Mouse (Mus musculus) ES-CJ7 (cell line): ENCODE measurements at regions not wholly inside any gene's neighbourhood (a gene's known extent, or its start where the extent isn't known, plus 50 kb on each side); places are given as distances from the start of the nearest gene placed in this dataset.
"Not testable (repeated sequence)": the region's sequence is repeated elsewhere in the genome, so short reads cannot be mapped to it uniquely, and the experiment has no call there.

Source experiments
- DNase-seq: peaks from one replicate; pipeline ENCODE4 v3.0.0; 2011; ENCODE audit warnings: low read depth, low spot score

DNA sequence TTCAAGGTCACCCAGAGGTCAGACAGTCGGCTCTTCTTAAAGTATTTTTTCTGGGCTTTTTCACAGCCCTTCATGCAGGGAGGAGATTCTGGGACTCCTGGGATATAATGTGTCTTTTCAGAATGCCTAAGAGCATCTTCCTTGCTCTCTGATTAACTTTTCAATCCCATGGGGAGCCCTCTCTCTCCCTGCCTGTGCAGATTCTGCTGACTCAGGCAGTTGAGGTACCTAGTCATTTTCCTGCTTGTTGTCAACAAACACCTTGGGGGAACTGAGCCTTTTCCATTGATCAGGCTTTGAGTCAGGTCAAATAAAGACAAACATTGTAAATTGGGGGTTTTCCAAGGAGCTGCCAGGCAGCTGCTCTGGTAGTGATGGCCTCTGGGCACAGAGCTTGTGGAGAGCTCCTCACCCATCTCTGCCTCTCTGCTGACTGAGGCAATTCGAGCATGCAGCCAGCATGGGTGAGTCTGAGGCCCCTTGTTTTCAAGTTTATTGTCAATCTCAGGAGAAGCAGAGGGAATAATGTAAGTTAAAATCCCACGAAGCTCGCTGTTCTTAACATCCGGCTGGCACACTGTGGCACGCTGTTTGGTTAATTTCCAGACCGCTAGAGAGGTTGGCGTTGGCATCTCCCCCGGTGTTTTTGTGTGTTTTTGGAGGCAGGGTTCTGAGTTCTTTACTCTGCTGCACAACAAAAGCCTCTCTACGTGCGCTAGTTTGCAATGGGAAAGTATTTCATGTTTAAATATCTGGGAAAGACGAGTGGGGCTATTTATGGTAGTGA, 159.8 kb upstream of the Trpc7 start:
- no peak for DNase-seq

DNA sequence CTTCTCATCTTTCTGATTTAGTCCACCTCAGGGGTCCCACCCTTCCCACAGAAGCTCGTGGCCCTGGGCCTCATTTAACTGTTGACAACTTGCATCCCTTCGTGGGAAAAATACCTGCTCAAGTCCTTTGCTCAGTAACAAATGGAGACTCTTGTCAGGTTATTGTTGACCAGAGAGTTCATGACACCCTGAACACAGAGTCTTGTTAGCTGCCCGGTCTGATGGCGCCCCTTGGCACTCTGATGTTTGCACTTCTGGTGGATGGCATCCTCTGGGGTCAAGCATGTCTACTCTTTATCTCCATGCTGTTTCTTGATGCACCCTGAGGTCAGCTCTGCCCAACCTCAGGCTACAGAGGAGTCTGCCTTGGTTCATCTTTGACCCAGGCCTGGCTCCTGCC, 157.6 kb upstream of the Trpc7 start:
- no peak for DNase-seq

DNA sequence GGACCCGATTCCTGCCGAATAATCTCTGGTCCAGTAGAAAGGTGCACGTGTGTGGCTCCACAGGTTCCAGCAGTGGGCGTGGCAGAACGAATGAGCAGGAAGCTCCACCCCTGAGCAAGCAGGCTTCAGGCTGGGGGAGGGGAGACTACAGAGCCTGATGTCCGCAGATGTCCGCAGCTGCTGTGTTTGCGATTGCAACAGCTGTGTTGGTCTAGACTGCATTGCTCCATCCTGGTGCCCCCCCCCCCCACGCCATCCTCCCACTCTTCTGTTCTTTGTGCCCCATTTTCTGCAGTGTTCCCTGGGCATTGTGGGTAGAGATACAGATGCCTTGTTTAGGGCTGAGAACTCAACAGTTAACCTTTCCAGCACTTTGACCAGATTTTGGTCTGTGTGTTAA, 150.3 kb upstream of the Trpc7 start:
- not testable (repeated sequence) for DNase-seq

DNA sequence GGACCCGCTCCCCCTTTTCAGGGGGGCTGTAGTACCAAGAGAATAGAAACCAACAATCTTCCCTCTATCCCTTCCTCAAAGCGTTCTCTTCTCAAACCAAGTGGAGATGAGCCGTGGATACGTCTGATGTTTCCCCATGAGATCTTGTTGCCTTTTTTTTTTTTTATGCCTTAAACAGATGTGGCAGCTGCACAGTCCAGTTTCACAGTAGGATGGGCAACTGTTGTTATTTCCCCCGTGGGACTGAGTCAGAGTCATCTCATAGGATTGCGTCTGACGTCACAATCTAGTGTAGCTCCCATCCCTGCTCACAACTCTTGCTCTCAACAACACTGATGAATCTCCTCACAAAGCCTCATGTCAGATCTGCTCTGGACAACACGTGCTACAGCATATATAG, 148.7 kb upstream of the Trpc7 start:
- no peak for DNase-seq

DNA sequence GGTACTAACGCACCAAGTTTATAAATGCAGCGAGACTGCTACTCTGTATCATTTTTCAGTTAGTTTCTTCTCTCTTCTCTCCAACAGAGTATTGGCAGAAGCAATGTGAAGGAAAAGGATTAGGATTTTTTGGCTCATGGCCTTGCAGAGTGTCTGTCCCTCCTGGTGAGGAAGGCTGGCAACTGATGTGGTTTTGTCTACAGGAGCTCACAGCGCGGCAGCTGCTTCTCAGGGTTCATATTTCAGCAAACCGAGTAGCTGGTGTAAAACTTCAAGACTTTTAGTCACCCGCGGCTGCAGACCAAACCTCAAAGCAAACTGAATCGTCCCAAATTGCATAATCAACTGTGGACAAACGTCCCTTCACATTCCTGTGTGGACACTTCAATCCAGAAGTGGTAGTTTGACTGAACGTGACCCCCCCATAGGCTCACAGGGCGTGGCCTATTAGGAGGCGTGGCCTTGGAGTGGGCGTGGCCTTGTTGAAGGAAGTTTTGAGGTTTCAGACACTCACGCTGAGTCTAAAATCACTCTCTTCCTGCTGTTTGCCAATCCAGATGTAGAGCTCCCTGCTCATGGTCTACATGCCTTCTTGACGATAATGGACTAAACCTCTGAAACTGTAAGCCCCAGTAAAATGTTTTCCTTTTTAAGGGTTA, 147.7 kb upstream of the Trpc7 start:
- DNase-seq, result no peak

DNA sequence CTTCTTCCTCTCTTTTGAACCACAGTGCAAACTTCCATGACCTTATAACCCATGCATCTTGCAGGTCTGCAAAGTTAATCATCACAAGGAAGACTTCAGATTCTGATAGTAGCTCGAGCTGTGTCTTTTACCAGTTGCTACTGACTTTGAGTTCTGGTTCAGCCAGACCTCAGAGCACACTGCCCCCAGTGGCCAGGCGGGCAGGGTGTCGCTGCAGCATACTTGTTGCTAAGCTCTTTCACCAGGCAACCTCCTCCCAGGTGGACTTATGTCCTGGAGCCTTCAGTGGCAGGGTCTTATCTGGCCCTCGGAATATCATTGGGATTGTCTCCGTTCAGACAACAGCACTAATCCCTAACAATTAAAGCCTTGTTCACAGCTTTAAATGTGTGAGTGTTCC, 146.7 kb upstream of the Trpc7 start:
- DNase-seq, result peak; percentile 42

DNA sequence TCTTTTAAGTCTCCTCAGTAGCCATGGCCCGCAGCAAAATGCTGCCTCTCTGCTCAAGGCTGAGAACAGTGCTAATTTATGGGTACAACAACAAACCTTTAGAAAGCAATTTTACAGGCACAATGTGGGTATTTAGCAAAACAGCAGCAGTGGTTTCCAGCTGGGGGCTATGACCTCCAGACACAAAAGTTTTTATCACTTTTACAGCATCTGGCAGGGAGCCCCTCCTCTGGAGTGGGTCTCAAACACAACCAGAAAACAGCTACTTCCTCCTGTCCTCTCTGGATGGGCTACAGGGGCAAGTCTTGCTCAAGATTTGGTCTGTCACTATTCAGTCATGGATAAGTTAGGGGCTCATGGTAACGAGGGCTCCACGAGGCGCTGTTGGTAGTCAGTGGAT, 137.1 kb upstream of the Trpc7 start:
- DNase-seq, result no peak

DNA sequence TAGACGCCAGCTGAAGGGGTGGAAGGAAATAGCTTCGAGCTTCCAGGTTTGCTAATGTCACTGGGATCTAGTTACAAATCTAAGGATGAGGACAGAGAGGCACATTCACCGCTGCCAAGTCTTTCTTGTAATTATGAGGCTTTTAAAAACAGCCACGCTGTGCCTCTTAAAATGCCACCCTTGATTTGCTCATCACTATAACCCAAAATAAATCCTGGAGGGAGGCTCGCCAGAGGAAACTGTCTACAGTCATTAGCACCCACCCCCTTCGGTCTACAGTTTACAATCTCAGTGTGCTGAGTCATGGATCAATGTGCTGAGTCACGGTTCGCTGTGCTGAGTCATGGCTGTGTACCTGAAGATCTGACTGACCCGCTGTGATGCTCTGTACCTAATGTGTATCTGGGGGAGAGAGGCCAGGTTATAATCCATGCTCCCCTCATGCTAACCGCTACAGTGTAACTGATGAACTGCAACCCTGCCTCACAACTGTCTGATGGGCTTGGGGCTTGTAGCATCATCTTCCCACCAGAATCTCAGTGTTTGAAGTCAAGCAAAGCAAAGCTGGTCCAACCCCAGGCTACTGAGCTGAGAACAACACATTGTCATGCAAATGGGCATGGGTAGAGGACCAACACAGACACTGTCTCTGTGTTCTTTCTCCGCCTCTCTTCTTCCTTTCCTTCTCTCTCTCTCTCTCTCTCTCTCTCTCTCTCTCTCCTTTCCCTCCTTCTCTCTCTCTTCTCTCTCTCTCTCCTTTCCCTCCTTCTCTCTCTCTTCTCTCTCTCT, 122.0 kb upstream of the Trpc7 start:
- peak; percentile 77 for DNase-seq

DNA sequence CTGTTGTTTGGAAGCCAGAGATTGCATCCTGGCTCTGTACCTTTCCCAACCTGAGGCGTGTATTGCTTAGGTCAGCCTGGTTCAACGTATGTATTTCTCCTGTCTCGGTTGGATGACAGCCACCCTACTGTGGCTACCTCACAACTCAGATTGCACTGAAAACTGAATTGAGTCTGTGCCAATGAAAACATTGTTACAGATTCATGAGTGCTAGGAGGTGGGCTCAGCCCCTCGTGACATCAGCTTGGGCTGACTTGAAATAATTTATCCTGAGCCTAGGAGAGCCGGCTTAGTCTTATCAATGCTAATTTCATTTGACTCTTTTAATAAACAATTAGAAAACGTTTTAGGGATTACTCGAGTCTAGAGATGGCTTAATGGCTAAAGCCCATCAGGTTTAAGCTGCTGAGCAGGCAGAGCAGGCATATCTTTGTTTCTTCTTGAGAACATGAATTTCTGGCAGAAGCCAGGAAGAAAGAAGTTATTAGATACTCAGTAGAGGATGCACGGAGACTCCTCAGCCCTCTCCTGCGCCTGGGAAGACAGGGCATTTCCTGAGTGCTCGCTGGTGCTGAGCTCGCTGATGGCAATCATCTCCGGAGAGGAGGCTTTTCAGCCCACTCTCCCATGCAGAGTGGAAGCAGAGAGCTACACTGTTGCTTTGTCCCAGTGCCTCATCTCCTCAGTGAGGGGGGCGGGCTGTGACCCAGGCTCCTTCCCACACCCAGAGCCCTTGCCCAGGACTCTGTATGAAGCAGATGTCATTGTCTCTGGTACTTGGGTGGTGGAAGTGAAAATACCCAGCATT, 120.9 kb upstream of the Trpc7 start:
- no peak for DNase-seq

DNA sequence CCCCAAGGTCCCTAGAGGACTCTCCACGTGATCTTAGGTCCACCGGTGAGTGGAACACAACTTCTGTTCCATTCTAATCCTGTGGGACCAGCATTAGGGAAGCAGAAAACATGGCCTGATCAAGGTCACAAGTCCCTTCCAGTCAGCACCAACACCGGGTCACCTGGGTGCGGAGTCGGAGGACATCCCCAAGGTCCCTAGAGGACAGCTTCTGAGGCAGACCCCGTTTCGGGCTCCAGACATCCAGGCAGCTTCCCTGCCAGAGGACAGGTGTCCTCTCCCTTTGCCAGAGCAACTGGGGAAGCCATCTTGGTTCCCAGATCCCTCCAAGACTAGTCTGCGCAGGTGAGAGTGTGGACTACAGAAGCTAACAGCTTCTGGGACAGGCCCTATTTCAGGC, 111.4 kb upstream of the Trpc7 start:
- not testable (repeated sequence) for DNase-seq

DNA sequence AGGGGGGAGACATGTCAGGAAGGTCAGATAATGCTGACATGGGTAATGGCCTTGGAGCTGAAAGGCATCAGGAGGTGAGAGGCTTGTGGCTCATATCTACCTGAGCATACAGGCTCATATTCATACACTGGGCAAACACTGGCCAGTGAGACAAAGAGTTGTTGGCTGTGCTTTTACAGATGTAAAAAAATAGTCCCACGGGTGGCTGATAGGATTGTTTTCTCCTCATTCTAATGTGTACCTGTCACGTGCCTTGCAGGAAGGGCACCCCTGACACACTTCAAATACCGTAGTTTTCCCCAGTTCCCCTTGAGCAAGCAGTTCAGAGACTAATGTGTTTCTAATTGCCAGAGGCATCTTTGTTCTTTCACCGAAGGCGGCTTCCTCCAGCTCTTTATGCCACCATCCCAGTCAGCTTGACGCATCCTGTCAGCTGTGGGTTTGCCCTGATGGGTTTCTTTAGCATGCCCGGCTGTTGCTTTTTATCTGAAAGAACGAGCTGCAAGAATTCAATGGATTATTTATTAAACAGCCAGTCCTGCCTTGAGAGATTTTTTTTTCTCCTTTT, 107.9 kb upstream of the Trpc7 start:
- DNase-seq, result no peak

DNA sequence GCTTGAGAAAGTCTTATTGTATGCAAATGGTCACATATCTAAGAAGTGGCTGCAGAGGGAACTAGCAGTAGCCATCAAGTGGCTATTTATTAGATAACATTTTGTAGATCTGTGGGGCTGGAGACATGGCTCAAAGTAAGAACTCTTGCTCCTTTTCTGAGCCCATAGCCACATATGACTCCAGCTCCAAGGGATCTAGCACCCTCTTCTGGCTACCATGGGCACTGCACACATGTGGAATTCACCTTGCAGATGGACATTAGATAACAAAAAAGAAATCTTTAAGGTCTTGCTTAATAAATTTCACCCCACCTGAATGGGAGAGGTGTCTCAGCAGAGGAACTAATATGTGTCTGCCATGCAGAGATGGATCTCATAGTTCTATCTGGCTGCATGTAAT, 96.2 kb upstream of the Trpc7 start:
- DNase-seq, result peak; percentile 50

DNA sequence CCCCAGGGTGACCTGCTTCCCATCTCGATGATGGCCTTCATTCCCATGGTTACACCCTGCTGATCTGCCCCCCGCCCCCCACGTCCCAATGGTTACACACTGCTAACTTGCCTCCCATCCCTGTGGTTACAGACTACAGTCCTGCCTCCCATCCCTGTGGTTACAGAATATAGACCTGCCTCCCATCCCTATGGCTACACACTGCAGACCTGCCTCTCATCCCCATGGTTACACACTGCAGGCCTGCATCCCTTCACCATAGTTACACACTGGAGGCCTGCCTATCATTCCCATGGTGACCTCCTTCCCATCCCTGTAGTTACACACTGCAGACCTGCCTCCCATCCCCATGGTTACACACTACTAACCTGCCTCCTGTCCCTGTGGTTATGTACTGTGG, 78.3 kb upstream of the Trpc7 start:
- DNase-seq, result no peak

DNA sequence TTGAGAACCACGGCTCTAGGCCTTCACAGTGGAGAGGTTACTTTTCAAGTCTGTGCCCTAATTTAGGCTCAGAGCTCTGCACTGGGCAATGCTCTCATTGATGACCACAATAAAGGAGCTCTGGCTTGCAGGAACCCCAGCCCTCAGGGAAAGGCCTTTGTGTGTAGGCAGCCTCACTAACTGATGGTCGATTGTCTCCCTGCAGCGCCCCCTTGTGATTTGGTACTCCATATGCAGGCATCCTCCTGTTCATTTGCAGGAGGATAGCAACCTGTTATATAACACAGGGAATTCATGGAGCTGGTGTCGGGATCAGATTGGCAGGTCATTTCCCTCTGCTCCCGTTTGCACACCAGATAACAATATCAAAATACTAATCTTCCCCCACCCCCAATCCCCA, 59.6 kb upstream of the Trpc7 start:
- peak; percentile 32 for DNase-seq

DNA sequence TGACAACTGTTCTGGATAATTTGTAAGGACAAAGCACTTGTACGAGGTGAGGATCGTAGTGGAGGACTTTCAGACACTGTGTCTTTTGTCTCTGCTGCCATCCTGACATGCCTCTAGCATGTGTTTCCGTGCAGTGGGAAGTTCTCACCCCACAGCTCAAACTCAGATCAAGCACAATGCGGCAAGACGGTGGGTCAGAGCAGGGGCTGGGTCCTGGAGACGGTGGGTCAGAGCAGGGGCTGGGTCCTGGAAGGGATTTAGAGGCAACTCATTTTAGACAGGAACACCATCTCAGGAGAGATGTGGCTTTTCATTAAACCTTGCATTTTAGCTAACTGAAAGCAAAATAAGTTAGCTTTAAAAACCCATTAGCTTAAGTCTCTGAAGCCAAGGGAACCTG, 52.3 kb upstream of the Trpc7 start:
- no peak for DNase-seq

DNA sequence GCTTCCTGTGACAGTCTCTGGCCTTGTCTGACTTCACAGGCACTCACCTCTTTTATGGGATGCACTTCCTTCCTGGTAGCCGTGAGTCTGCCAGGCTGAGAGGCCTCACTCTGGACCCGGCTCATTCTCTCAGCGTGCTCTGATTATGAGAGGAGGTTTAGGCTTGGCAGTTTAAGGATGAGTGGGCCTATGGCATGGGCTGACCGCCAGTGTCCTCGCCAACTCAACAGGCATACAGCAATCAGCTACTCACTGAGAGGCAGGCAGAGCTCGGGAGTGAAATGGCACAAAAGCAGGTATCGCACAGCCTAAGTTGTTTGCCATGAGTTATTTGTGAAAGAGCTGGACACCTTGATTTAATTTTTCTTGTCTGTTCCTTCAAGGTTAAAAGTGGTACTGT, 51.5 kb upstream of the Trpc7 start:
- DNase-seq, result no peak
